Mouse (Mus musculus) liver, embryonic 11.5 days (tissue): ENCODE results near the gene Ccl22. TPM values are rescaled to one million over a fixed set of nuclear protein-coding genes. Genes with fewer than 3 reads are reported as not detected.

Source experiments
- ATAC-seq: fragments of 200-750 bp; cut with Nextera tagmentation; replicated peaks from 2 replicates; pipeline ENCODE4 v1.8.0; 2017; ENCODE audit warnings: moderate number of reproducible peaks, mild to moderate bottlenecking, moderate TSS enrichment, moderate library complexity; ENCODE audit not compliant: low FRiP score
- DNase-seq: peaks from one replicate; pipeline ENCODE4 v3.0.0-alpha.2; 2017; ENCODE audit warnings: low spot score
- H3K27ac ChIP-seq: fragments of 300-500 bp; sonication (generic); 2 replicates; pipeline ENCODE4 v1.5.1; 2014; ENCODE audit warnings: mild to moderate bottlenecking, low read depth, low read length, control low read depth
- H3K27me3 ChIP-seq: fragments of 300-500 bp; sonication (generic); replicated peaks from 2 replicates; pipeline ENCODE4 v1.6.1; 2014; ENCODE audit warnings: low read length, mixed read lengths; ENCODE audit not compliant: control insufficient read depth, insufficient read depth
- H3K36me3 ChIP-seq: fragments of 300-500 bp; sonication (generic); 2 replicates; pipeline ENCODE4 v1.6.1; 2014; ENCODE audit warnings: mild to moderate bottlenecking, low read length, moderate library complexity, mixed read lengths; ENCODE audit not compliant: control insufficient read depth, insufficient read depth
- H3K4me1 ChIP-seq: fragments of 300-500 bp; sonication (generic); replicated peaks from 2 replicates; pipeline ENCODE4 v1.6.1; 2014; ENCODE audit warnings: low read length, mixed read lengths; ENCODE audit not compliant: control insufficient read depth, insufficient read depth
- H3K4me2 ChIP-seq: fragments of 300-500 bp; sonication (generic); 2 replicates; pipeline ENCODE4 v1.6.1; 2014; ENCODE audit warnings: mild to moderate bottlenecking, control low read depth, moderate library complexity
- H3K4me3 ChIP-seq: fragments of 300-500 bp; sonication (generic); 2 replicates; pipeline ENCODE4 v1.5.1; 2014; ENCODE audit warnings: low read depth, low read length, control low read depth
- H3K9ac ChIP-seq: fragments of 300-500 bp; sonication (generic); 2 replicates; pipeline ENCODE4 v1.6.1; 2014; ENCODE audit warnings: low read depth, low read length, control low read depth
- H3K9me3 ChIP-seq: fragments of 300-500 bp; sonication (generic); 2 replicates; pipeline ENCODE4 v1.6.1; 2016; ENCODE audit warnings: low read length, inconsistent platforms, mixed read lengths; ENCODE audit not compliant: control insufficient read depth
- WGBS: fragments of 180-500 bp; shearing (Covaris S2); extraction: QIAGEN DNeasy Blood & Tissue Kit; methylation state at CpG from one replicate; pipeline ENCODE4 v1.1.7; 2014; 5-methylcytosine and 5-hydroxymethylcytosine counted together
- polyA plus RNA-seq: library from polyadenylated mRNA; unstranded; fragments of >200 nt; fragmentation: Nextera tagmentation; extraction: Ambion mirVana; gene quantifications from 2 replicates; pipeline ENCODE4 v1.2.1, GENCODE M21; 2014

The Ccl22 gene
- polyA plus RNA-seq, 1 experiment from 2014 or later: not detected

DNA sequence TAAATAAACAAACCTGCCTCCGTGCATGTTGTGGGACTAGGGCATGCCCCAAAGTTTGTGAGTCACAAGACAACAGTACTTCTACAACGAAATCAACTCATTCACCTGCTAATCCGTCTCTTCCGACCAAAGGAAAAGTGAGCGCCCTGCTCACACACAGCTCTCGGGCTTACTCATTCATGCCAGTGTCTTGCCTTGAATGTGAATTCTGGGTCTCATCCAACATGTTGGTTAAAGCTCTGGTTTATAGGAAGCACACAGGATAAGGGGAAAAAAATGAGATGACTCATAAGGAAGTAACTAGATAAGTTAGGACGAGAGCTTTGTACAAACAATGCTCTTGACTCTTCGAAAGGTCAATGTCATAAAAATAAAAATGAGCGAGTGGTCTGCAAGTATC, 21.6 kb downstream of the Ccl22 start:
- Histone ChIP-seq H3K27me3 (peaks cover 31% of the 10 kb centered on the region), H3K9me3 (no peaks in the 10 kb centered on the region), H3K4me1 (peaks cover 6% of the 10 kb centered on the region), H3K4me2 (no peak overlapping the region), H3K9ac (no peak overlapping the region), H3K27ac (no peak overlapping the region), H3K4me3 (no peak overlapping the region), H3K36me3 (no peaks in the 10 kb centered on the region)
- WGBS: 71% methylated on average over 9 of the region's 9 CpGs
- no peak for ATAC-seq
- no peak for DNase-seq

DNA sequence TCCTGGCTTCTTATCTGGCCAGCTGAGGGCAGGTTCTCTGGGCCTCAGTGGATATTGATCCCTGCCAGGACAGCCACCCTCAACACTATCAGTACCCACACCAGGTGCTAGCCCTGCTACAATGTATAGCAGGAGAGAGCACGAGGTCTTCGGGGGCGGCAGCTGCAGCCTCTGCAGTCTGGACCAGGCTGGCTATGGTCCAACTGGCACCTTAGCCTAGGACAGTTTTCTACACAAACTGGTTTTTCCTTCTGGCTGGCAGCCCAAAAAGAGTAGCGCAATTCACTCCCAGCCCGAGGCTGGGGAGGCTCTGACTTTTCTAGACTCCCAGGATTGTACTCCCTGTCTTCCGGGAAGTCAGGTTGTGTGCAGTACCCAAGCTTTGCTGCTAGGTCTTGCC, 25.6 kb downstream of the Ccl22 start:
- DNase-seq: no peak
- WGBS: 48% methylated on average over 6 of the region's 6 CpGs
- Histone ChIP-seq H3K9me3 (no peaks in the 10 kb centered on the region), H3K27me3 (peaks cover 62% of the 10 kb centered on the region), H3K9ac (no peak overlapping the region), H3K4me1 (peaks cover 12% of the 10 kb centered on the region), H3K4me3 (no peak overlapping the region), H3K4me2 (no peak overlapping the region), H3K27ac (no peak overlapping the region), H3K36me3 (no peaks in the 10 kb centered on the region)
- peak; percentile 62; the same call in 1 of the 2 replicates for ATAC-seq

GRCm38 (mm10) chr8:94771941-94772670, 26.7 kb downstream of the Ccl22 start, which contains the start of gene Cx3cl1:
Gene Cx3cl1 (plus strand): TSS chr8:94772009.
- ATAC-seq (peak; percentile 51), DNase-seq (peak; percentile 55)
- Histone ChIP-seq H3K9ac (peak within 1 kb of the TSS; percentile 48), H3K27me3 (peaks cover 60% of the 10 kb centered on the region), H3K4me2 (peak within 1 kb of the TSS; percentile 85), H3K4me3 (peak within 1 kb of the TSS; percentile 48), H3K4me1 (peaks cover 12% of the 10 kb centered on the region), H3K27ac (no peak within 1 kb of the TSS), H3K9me3 (no peaks in the 10 kb centered on the region), H3K36me3 (no peaks in the 10 kb centered on the region)
- 1% methylated on average over 38 of the region's 38 CpGs for WGBS

DNA sequence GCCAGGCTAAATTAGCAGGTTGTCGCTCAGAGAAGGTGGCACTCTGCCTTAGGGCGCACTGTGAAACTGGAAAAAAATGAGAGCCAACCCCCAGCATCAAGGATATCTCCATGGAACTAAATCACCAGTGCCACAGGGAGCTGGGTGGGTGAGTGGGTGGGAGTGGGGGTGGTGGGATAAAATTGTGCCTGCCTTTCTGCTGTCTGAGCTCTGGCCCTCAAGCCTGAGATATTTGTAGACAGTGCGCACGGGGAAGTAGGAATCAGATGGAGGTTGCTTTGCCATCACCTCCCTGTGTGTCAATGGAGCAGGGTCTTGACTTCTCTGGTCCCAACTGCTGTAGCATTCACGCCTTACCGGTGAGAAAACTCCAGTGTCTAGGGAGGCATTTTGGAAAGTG, 27.7 kb downstream of the Ccl22 start:
- 54% methylated on average over 6 of the region's 6 CpGs for WGBS
- no peak overlapping the region; the same call in 1 of the 2 replicates for H3K4me2 ChIP-seq
- no peak overlapping the region for H3K4me3 ChIP-seq
- DNase-seq (no peak), ATAC-seq (no peak)
- no peak overlapping the region for H3K9ac ChIP-seq
- H3K9me3 ChIP-seq: no peaks in the 10 kb centered on the region
- no peak overlapping the region for H3K27ac ChIP-seq
- no peaks in the 10 kb centered on the region for H3K36me3 ChIP-seq
- H3K27me3 ChIP-seq: peaks cover 60% of the 10 kb centered on the region
- peaks cover 14% of the 10 kb centered on the region for H3K4me1 ChIP-seq

- no peak for DNase-seq
- Histone ChIP-seq H3K27me3 (peaks cover 58% of the 10 kb centered on the region), H3K4me1 (peaks cover 19% of the 10 kb centered on the region), H3K27ac (no peak overlapping the region), H3K4me2 (no peak overlapping the region), H3K4me3 (no peak overlapping the region), H3K9me3 (no peaks in the 10 kb centered on the region), H3K9ac (no peak overlapping the region), H3K36me3 (no peaks in the 10 kb centered on the region)
- WGBS: 50% methylated on average over 12 of the region's 12 CpGs
- no peak for ATAC-seq
Observed at GRCm38 (mm10) chr8:94773700-94774171, 28.3 kb downstream of the Ccl22 start.

GRCm38 (mm10) chr8:94774601-94775000, 29.2 kb downstream of the Ccl22 start:
- Histone ChIP-seq H3K4me2 (no peak overlapping the region), H3K36me3 (no peaks in the 10 kb centered on the region), H3K27me3 (peaks cover 53% of the 10 kb centered on the region), H3K9me3 (no peaks in the 10 kb centered on the region), H3K4me1 (peaks cover 22% of the 10 kb centered on the region), H3K27ac (no peak overlapping the region), H3K9ac (no peak overlapping the region), H3K4me3 (no peak overlapping the region)
- 83% methylated on average over 1 of the region's 1 CpGs for WGBS
- no peak for ATAC-seq
- no peak for DNase-seq

DNA sequence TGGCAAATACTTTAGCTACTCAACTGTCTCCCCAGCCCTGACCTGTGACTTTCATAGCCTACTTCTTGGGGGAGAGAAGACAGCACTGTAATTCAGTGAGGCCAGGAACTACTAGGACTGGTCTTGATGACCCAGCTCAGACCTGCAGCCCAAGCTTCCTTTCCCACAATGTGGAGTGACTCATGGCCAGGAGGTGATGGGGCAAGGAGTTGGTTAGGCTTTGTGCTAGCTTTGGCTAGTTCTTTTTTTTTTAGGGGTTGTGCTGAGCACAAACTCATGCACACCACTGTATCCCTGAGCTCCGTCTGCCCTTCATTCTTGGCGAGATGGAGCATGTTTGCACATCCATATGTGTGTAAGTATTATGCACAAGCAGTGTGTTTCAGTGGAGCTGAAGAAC, 31.0 kb downstream of the Ccl22 start:
- Histone ChIP-seq H3K36me3 (no peaks in the 10 kb centered on the region), H3K9me3 (no peaks in the 10 kb centered on the region), H3K4me2 (no peak overlapping the region), H3K27ac (no peak overlapping the region), H3K4me3 (no peak overlapping the region), H3K27me3 (peaks cover 38% of the 10 kb centered on the region), H3K4me1 (peaks cover 36% of the 10 kb centered on the region), H3K9ac (no peak overlapping the region)
- DNase-seq (no peak), ATAC-seq (no peak)
- WGBS: 73% methylated on average over 2 of the region's 2 CpGs

GRCm38 (mm10) chr8:94778036-94778435, 32.6 kb downstream of the Ccl22 start:
- Histone ChIP-seq H3K36me3 (no peaks in the 10 kb centered on the region), H3K4me1 (peaks cover 32% of the 10 kb centered on the region), H3K4me3 (no peak overlapping the region), H3K9ac (no peak overlapping the region), H3K27ac (peak overlapping the region; percentile 57), H3K4me2 (no peak overlapping the region), H3K27me3 (peaks cover 21% of the 10 kb centered on the region), H3K9me3 (no peaks in the 10 kb centered on the region)
- DNase-seq (no peak), ATAC-seq (no peak)
- 37% methylated on average over 10 of the region's 10 CpGs for WGBS

- DNase-seq (no peak), ATAC-seq (peak; percentile 35; the same call in 1 of the 2 replicates)
- Histone ChIP-seq H3K4me3 (no peak overlapping the region), H3K9ac (no peak overlapping the region), H3K27ac (peak overlapping the region; percentile 57), H3K4me1 (peaks cover 32% of the 10 kb centered on the region), H3K27me3 (peaks cover 17% of the 10 kb centered on the region), H3K36me3 (no peaks in the 10 kb centered on the region), H3K9me3 (no peaks in the 10 kb centered on the region), H3K4me2 (no peak overlapping the region)
- 29% methylated on average over 5 of the region's 5 CpGs for WGBS
Observed at GRCm38 (mm10) chr8:94778473-94778872, 33.1 kb downstream of the Ccl22 start.
